Mouse (Mus musculus) B cell, adult 62 days (primary cell): Measurements from ENCODE around the gene Unkl. TPM values are rescaled to one million over a fixed set of nuclear protein-coding genes. Genes with fewer than 3 reads are reported as not detected.

Experiments used
- total RNA-seq: library from RNA; stranded (reverse); gene quantifications from 4 replicates; pipeline ENCODE4 v1.2.4, GENCODE M21; 2023

The Unkl gene
- 35.4 to 49.4 TPM (median 36.7 TPM) in 4 replicates for total RNA-seq

DNA sequence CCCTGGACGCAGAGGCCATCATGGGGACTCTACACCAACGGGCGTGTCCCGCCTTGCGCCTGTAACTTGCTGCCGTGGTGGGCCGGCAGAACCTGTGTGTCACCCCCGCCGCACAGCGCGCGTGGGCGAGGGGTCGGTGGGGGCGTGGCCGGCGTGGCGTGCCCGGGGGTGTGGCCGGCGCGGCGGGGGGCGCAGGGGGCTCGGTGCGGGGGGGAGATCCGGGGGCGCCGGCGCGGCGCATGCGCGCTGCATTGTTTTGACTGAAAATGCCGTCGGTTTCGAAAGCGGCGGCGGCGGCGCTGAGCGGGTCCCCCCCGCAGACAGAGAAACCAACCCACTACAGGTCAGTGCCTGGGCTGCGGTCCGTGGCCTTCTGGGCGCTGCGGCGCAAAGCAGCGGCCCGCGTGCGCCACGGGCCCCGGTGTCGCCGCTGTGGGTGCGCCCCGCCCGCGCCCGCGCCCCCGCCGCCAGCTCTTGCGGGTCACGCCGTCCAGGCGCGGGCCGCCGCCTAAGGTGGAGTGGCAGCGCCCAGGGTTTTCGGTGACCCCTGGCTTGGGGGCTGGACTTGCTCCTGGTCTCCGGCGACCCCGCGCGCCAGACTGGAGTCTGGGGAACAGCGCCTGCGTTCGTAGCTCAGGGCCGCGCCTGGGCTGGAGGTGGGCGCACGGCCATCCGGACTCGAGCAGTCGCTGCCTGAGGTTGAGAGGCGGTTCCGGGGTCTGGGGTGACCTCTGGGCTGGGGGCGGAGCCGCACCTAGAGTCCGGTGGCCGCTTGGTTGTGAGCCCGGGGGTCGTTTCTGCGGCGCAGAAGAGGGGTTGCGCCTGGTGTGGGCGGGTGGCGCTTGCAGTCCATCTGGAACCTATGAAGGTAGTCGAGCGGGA, at the start of gene Unkl:
Gene Unkl (plus strand): TSS at position 248 of the 882 bp plus-strand sequence.

DNA sequence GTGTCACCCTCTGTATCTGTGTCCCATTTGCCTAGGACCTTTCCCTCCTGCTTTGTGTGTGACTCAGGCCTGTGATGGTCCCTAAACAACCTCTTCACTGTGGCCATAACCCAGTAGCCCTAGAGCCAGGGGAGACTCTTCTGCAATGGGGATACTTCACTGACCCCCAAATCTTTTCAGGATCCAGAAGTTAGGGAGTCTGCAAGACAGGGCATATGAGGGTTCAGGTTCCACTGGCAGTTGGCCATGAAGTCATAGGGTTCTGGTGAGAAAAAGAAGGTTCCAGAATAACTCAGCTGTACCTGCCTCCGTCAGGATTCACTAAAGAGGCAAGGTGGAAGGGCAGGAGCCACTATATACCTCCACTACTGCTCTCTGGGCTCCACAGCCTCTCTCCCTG, 26.0 kb upstream of the Unkl start, which contains the start of gene Ccdc154:
Gene Ccdc154 (plus strand): TSS at position 301 of the 400 bp plus-strand sequence.

DNA sequence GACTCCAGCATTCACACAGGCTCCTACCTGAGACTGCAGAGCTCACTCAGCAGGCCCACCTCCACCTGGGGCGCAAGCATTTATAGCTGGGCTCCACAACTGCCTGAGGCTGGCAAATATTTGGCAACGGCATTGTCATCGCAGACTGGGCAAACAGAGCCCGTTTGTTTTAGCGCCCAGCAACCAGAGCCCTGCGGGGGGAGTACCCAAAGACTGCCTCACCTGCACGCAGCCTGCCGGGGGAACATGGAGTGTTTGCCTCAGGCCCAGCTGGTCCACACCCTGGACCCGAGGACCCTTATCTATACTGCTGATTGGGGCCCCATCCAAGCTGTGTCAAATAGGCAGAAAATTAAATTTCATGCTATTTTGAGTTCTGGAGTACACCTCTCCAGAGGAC, 12.8 kb upstream of the Unkl start, which contains the start of gene Gm38655:
Gene Gm38655 (minus strand): TSS at position 61 of the 400 bp plus-strand sequence.

DNA sequence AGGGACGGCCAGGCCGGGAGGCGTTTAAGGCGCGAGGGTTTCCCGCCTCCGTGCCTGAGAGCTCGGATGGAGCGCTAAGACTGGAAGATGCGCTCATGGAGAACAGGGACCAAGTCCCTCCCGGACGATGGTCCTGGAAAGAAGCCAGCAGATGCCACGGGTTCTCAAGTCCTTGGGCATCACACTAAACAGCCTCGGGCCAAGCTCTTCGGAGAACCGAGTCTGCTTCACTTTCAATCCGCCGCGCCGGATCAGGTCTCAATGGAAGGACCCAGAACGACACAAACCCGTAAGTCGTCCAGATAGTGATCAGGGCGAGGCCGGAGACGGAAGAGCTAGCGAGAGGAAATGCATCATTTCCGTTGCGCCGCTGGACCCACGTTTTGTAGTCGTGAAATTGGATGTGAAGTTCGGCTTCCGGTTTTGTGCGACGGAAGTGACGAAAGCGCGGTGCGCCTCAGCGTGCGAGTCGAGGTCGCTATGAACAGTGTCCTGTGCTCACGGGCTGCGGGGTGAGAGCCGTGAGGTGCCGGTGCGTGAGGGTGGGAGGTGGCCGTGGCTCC, 4.0 kb upstream of the Unkl start, which contains the start of gene BC003965:
Gene BC003965 (plus strand): TSS at position 426 of the 563 bp plus-strand sequence.

DNA sequence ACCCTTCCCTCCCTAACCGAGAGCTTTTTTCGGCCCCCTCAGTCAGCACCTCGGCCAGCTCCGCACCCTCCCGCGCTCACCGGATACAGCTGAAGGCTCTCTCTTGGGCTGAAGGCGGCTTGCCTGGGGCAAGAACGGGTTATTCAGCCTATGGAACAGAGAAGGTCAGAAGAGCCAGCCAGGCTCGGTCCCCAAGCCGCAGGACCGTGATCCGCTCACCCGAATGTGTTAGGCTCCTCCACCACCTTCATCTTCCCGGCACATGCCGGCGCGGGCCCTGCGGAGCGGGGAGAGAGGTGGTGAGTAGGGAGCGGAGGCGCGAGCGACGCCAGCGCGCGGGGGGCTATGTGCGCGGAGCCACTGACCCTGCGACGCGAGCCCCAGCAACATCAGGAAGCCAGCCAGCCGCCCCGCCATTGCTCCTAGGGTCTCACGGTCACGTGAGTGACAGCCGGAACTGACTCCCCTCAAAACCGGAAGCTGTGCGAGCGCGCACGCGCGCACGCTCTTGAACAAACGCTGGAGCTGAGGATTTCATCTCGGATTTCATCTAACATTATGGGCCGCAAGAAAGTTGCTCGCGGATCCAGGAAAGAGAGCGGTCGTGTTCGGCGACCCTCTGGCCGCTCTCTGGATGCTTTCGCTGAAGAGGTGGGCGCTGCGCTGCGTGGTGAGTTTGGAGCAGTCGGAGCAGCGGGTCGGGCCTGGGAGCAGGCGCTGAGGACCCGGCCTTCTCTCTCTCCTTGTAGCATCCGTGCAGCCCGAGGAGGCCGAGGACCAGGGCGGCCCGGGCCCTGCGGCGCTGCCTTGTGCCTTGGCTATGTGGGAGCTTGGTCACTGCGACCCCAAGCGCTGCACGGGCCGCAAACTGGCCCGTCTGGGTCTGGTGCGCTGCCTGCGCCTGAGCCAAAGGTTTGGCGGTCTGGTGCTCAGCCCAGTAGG, 51.8 kb downstream of the Unkl start, which contains the start of the genes Gnptg and Tsr3:
Gene Gnptg (minus strand): TSS at position 430 of the 942 bp plus-strand sequence.
Gene Tsr3 (plus strand): TSS at position 476 of the 942 bp plus-strand sequence.

DNA sequence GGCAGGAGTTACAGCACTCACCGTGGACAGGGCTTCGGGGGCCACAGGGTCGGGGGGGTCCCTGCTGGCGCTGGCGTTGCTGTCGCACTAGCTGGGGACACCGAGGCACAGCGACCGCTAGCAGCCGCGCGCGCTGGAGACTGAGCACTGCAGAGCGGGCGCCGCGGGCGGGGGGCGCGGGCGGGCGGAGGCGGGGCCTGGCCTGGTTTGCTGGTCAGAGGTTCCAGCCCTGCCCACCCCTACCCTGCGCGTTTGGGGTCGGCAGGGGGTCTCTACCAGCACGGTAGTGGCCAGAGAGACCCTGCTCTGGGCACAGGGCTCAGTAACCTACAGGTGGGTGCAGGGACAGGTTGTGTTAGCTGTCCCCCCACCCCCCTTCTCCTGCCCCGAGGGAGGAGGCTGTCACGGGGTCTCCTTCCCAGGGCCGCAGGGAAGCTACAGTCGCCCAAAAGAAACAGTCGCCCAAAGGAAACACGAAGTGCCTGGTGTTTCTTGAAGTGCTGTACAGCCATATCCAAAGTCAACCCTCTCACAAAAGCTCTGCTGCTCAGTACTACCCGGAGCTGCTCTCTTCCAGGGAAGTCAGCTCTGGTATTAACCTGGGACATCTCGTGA, 68.0 kb downstream of the Unkl start, which contains the start of gene Baiap3:
Gene Baiap3 (minus strand): TSS at position 225 of the 615 bp plus-strand sequence.

DNA sequence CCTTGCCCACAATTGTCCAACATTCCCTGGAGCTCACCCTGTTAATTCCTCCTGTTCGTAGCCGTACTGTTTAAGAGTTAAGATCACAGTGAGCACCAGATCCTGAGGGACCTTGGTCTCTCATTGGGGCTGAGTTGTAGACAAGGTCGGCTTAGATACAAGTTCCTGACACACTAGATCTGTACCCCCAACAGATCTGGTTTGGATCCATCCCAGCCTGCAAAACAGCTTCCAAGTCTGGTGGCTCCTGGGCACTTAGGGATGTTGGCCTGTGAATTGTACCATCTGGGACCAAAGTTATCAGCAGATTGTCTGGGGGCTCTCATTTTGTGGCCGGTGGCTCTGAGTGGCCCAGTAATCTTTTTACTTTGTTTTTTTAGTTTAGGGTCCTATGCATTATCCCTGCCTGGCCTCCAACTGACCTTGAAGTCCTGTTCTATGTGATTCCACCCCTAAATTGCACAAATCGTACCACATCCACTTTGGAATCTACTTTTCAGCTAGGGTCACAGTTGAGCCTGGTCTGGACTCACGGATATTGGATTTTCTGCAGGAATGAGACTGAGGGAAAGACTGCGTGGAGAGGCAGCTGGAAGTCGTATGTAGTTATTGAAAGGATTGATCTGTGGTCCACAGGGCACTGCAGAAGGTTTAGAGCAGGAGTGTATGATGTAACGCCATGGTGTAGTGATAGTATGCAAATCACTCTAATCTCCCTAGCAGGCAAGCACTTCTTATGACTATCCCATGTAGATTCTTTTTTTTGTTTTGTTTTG, 86.6 kb downstream of the Unkl start, which contains the start of gene Ube2i:
Gene Ube2i (minus strand): TSS at position 52 of the 776 bp plus-strand sequence.

Other genes with a start within 250 kb of the Unkl start
- 26.3 to 41.9 TPM (median 33.7 TPM) in 4 replicates for gene Jpt2, start 227.7 kb upstream of the Unkl start, total RNA-seq
- 34.2 to 39.7 TPM (median 38.7 TPM) in 4 replicates for gene Cramp1l, start 172.6 kb upstream of the Unkl start, total RNA-seq
- 65.2 to 73.5 TPM (median 69.5 TPM) in 4 replicates for gene Ift140, start 172.3 kb upstream of the Unkl start, total RNA-seq
- not detected in 4 replicates for gene Tmem204, start 104.8 kb upstream of the Unkl start, total RNA-seq
- 30.7 to 41.3 TPM (median 35.3 TPM) in 4 replicates for gene Telo2, start 72.4 kb upstream of the Unkl start, total RNA-seq
- 0.39 TPM in 1 of 4 replicates, not detected in the others for gene Ptx4, start 67.6 kb upstream of the Unkl start, total RNA-seq
- gene Clcn7, start 55.0 kb upstream of the Unkl start, total RNA-seq, result 41.6 to 48.1 TPM (median 42.1 TPM) in 4 replicates
- gene Ccdc154, start 25.9 kb upstream of the Unkl start, total RNA-seq, result 0.24 to 0.56 TPM in 2 of 4 replicates, not detected in the others
- gene Gm38655, start 12.9 kb upstream of the Unkl start, total RNA-seq, result not detected in 4 replicates
- gene BC003965, start 3.8 kb upstream of the Unkl start, total RNA-seq, result 11.1 to 14.3 TPM (median 13.7 TPM) in 4 replicates
- 25.2 to 29.1 TPM (median 27.6 TPM) in 4 replicates for gene Gnptg, start 51.7 kb downstream of the Unkl start, total RNA-seq
- 16.0 to 18.5 TPM (median 16.6 TPM) in 4 replicates for gene Tsr3, start 51.8 kb downstream of the Unkl start, total RNA-seq
- 0.98 to 1.9 TPM (median 1.2 TPM) in 4 replicates for gene Baiap3, start 68.0 kb downstream of the Unkl start, total RNA-seq
- 456 to 465 TPM (median 462 TPM) in 4 replicates for gene Ube2i, start 86.2 kb downstream of the Unkl start, total RNA-seq
- gene Prss34, start 110.0 kb downstream of the Unkl start, total RNA-seq, result not detected in 4 replicates
- gene Prss28, start 120.2 kb downstream of the Unkl start, total RNA-seq, result not detected in 4 replicates
- gene Prss29, start 130.3 kb downstream of the Unkl start, total RNA-seq, result not detected in 4 replicates
- gene Tpsab1, start 157.2 kb downstream of the Unkl start, total RNA-seq, result not detected in 4 replicates
- not detected in 4 replicates for gene Tpsb2, start 177.9 kb downstream of the Unkl start, total RNA-seq
- gene Tpsg1, start 180.9 kb downstream of the Unkl start, total RNA-seq, result not detected in 4 replicates
- gene Cacna1h, start 245.4 kb downstream of the Unkl start, total RNA-seq, result 5.0 to 7.9 TPM (median 6.0 TPM) in 4 replicates